ENCODE assay signal across 24 mouse cellular contexts in genomic region chr4:133226073-133226472, GRCm38 (mm10). TPM values are rescaled to one million over a fixed set of nuclear protein-coding genes. Genes with fewer than 3 reads are reported as not detected.
DNase-seq lines count a peak whose midpoint lies in the region; ATAC-seq and TF ChIP-seq lines count a peak whose summit lies in the region.
"Had no signal": no experiment of that assay in that cellular context is flagged by ENCODE, and none has a peak within 500 bp of the region (broad histone marks: within the 10 kb centered on the region; RNA-seq: fewer than 3 reads in every experiment).

No protein-coding gene starts in this region.

- H3K27ac ChIP-seq in heart, embryonic 11.5 days (ENCODE audit: low read depth, low read length) = no peak overlapping the region
- 0 out of 2 replicates have a peak overlapping the region, but pooled peaks have one; percentile 8 for H3K27ac ChIP-seq in stomach, postnatal 0 days (replicated peaks)
- H3K27ac ChIP-seq: embryonic facial prominence, embryonic 13.5 days; forebrain, embryonic 15.5 days; hindbrain, embryonic 13.5 days; midbrain, embryonic 15.5 days had no signal

- no peaks in the 10 kb centered on the region for H3K4me1 ChIP-seq in heart, embryonic 11.5 days (ENCODE audit: control insufficient read depth, insufficient read depth, low read length)
- H3K4me1 ChIP-seq in stomach, postnatal 0 days (replicated peaks; ENCODE audit: control insufficient read depth, insufficient read depth) = 0 out of 2 replicates have a peak, but pooled peaks cover 2% of the 10 kb centered on the region
- H3K4me1 ChIP-seq: forebrain, embryonic 15.5 days had no signal

- TF ChIP-seq EP300 in stomach, postnatal 0 days (optimal IDR thresholded peaks at IDR 0.05) = no peak

- no peaks in the 10 kb centered on the region for H3K9me3 ChIP-seq in heart, embryonic 11.5 days (replicated peaks; ENCODE audit: control insufficient read depth, low read length)
- H3K9me3 ChIP-seq in stomach, postnatal 0 days (ENCODE audit: control insufficient read depth, low read length) = no peaks in the 10 kb centered on the region
- H3K9me3 ChIP-seq: embryonic facial prominence, embryonic 13.5 days; forebrain, embryonic 15.5 days; hindbrain, embryonic 13.5 days; midbrain, embryonic 15.5 days had no signal

- no peak overlapping the region for H3K4me2 ChIP-seq in heart, embryonic 11.5 days
- H3K4me2 ChIP-seq in stomach, postnatal 0 days (replicated peaks; ENCODE audit: low read depth) = no peak overlapping the region
- H3K4me2 ChIP-seq: embryonic facial prominence, embryonic 13.5 days; forebrain, embryonic 15.5 days; hindbrain, embryonic 13.5 days; liver, embryonic 11.5 days; midbrain, embryonic 15.5 days had no signal

- ATAC-seq in heart, embryonic 11.5 days (replicated peaks; ENCODE audit: insufficient number of reproducible peaks, low FRiP score, low TSS enrichment) = no peak
- no peak for ATAC-seq in stomach, postnatal 0 days (ENCODE audit: low FRiP score, low TSS enrichment)
- ATAC-seq: forebrain, embryonic 15.5 days; midbrain, embryonic 15.5 days had no signal

- intact Hi-C loops in heart, postnatal 14 days (cut with DNase I) = no loop called here

- TF ChIP-seq CTCF in stomach, postnatal 0 days (IDR thresholded peaks at IDR 0.05; ENCODE audit: low read depth) = no peak

- peaks cover 21% of the 10 kb centered on the region for H3K27me3 ChIP-seq in heart, embryonic 11.5 days (ENCODE audit: control insufficient read depth, insufficient read depth, low read length)
- H3K27me3 ChIP-seq in stomach, postnatal 0 days (ENCODE audit: control insufficient read depth, insufficient read depth, low read length) = no peaks in the 10 kb centered on the region

- WGBS in heart, embryonic 11.5 days (ENCODE audit: insufficient replicate concordance) = 68% methylated on average over 10 of the region's 10 CpGs
- WGBS in stomach, postnatal 0 days = 57% methylated on average over 10 of the region's 10 CpGs

- peak; percentile 97 for DNase-seq in heart, adult 11 months
- peak; percentile 69 for DNase-seq in testis, postnatal 10 days (ENCODE audit: low spot score)
- DNase-seq in testis, postnatal 14 days (ENCODE audit: low spot score) = no peak
- peak; percentile 48 to 58 for DNase-seq in heart, postnatal 14 days
- no peak for DNase-seq in stomach, postnatal 0 days (ENCODE audit: low spot score)
- DNase-seq in ovary, postnatal 10 days (ENCODE audit: low spot score) = no peak
- no peak for DNase-seq in right cerebral cortex, postnatal 10 days (ENCODE audit: low spot score in 2 of 2)
- DNase-seq: adrenal gland, adult 2 months; cerebellum, adult 11 months; kidney, adult 8-10 months; kidney, postnatal 14 days; layer of hippocampus, adult 9-11 months; right cerebral cortex, postnatal 25 days; thymus, postnatal 36 days had no signal

- no peak overlapping the region for H3K9ac ChIP-seq in heart, embryonic 11.5 days (ENCODE audit: low read depth, low read length)
- no peak overlapping the region for H3K9ac ChIP-seq in stomach, postnatal 0 days (ENCODE audit: low read length)
- H3K9ac ChIP-seq: embryonic facial prominence, embryonic 13.5 days; forebrain, embryonic 15.5 days; hindbrain, embryonic 13.5 days; midbrain, embryonic 15.5 days had no signal

- H3K4me3 ChIP-seq in heart, embryonic 11.5 days (ENCODE audit: low read depth, low read length) = no peak overlapping the region
- no peak overlapping the region for H3K4me3 ChIP-seq in stomach, postnatal 0 days (ENCODE audit: low read depth, low read length)
- H3K4me3 ChIP-seq: embryonic facial prominence, embryonic 13.5 days; forebrain, embryonic 15.5 days; hindbrain, embryonic 13.5 days; megakaryocyte, embryonic 14.5 days; midbrain, embryonic 15.5 days; myocyte had no signal

- H3K36me3 ChIP-seq in heart, embryonic 11.5 days (ENCODE audit: control insufficient read depth, insufficient read depth, low read length) = no peaks in the 10 kb centered on the region
- no peaks in the 10 kb centered on the region for H3K36me3 ChIP-seq in stomach, postnatal 0 days (ENCODE audit: control insufficient read depth, insufficient read depth, low read length)
- H3K36me3 ChIP-seq: embryonic facial prominence, embryonic 13.5 days; forebrain, embryonic 15.5 days; hindbrain, embryonic 13.5 days; midbrain, embryonic 15.5 days had no signal

RNA-seq across cellular contexts. Expression of gene Gpr3, which starts 13.7 kb away (rescaled TPM):
- 0.37 and 0.61 TPM in 2 replicates for polyA plus RNA-seq in heart, embryonic 11.5 days (2014; fragmentation: Nextera tagmentation; extraction: Ambion mirVana)
- under 1 TPM in 1 of 2 experiments, not detected in 1; 0.22 TPM for total RNA-seq in heart, postnatal 14 days (2021)
- polyA plus RNA-seq in stomach, postnatal 0 days (2015; fragmentation: Nextera tagmentation; extraction: Ambion mirVana) = 0.11 and 0.19 TPM in 2 replicates
- polyA plus RNA-seq: intestine, embryonic 14.5 days; liver, embryonic 11.5 days had no signal

RNA-seq across cellular contexts. Expression of gene Cd164l2, which starts 14.1 kb away (rescaled TPM):
- 0.27 and 0.77 TPM in 2 replicates for polyA plus RNA-seq in heart, embryonic 11.5 days (2014; fragmentation: Nextera tagmentation; extraction: Ambion mirVana)
- not detected for total RNA-seq in heart, postnatal 14 days (2021)
- polyA plus RNA-seq in stomach, postnatal 0 days (2015; fragmentation: Nextera tagmentation; extraction: Ambion mirVana) = 5.3 and 6.5 TPM in 2 replicates
- total RNA-seq: CH12.LX had no signal

RNA-seq across cellular contexts. Expression of gene Map3k6, which starts 14.5 kb away (rescaled TPM):
- polyA plus RNA-seq in heart, embryonic 11.5 days (2014; fragmentation: Nextera tagmentation; extraction: Ambion mirVana) = 1.5 and 1.7 TPM in 2 replicates
- total RNA-seq in heart, postnatal 14 days (2021) = 10 to 100 TPM; 22.4 to 22.5 TPM
- 17.6 and 21.5 TPM in 2 replicates for polyA plus RNA-seq in stomach, postnatal 0 days (2015; fragmentation: Nextera tagmentation; extraction: Ambion mirVana)

RNA-seq across cellular contexts. Expression of gene Sytl1, which starts 36.8 kb away (rescaled TPM):
- 0.11 and 0.42 TPM in 2 replicates for polyA plus RNA-seq in heart, embryonic 11.5 days (2014; fragmentation: Nextera tagmentation; extraction: Ambion mirVana)
- 1 to 10 TPM in 1 of 2 experiments, under 1 TPM in 1; 0.84 to 2.4 TPM for total RNA-seq in heart, postnatal 14 days (2021)
- 93.5 and 109 TPM in 2 replicates for polyA plus RNA-seq in stomach, postnatal 0 days (2015; fragmentation: Nextera tagmentation; extraction: Ambion mirVana)

RNA-seq across cellular contexts. Expression of gene Tmem222, which starts 51.5 kb away (rescaled TPM):
- 57.5 and 64.9 TPM in 2 replicates for polyA plus RNA-seq in heart, embryonic 11.5 days (2014; fragmentation: Nextera tagmentation; extraction: Ambion mirVana)
- 10 to 100 TPM; 25.1 to 27.0 TPM for total RNA-seq in heart, postnatal 14 days (2021)
- polyA plus RNA-seq in stomach, postnatal 0 days (2015; fragmentation: Nextera tagmentation; extraction: Ambion mirVana) = 51.4 and 53.9 TPM in 2 replicates

Comparison
In these comparisons a context has a peak if more than half of its experiments do, and no peak if none do; other contexts are left out.
1. DNase-seq: peak in heart, adult 11 months (single experiment), testis, postnatal 10 days (single experiment) and heart, postnatal 14 days (2 of 2); none in testis, postnatal 14 days (single experiment), stomach, postnatal 0 days (single experiment), ovary, postnatal 10 days (single experiment) and right cerebral cortex, postnatal 10 days (0 of 2).